Mouse (Mus musculus): ENCODE data around the gene Draxin.
"Not testable (repeated sequence)": the region's sequence is repeated elsewhere in the genome, so short reads cannot be mapped to it uniquely, and the experiment has no call there.

Gene Draxin

GRCm38 (mm10) chr4:148053417-148053920, 77.0 kb downstream of the Draxin start:
- peak; percentile 85 for DNase-seq

- no peak for DNase-seq
Observed at GRCm38 (mm10) chr4:148052976-148053375, 77.5 kb downstream of the Draxin start.

GRCm38 (mm10) chr4:148051886-148052285, 78.6 kb downstream of the Draxin start:
- no peak for DNase-seq

DNA sequence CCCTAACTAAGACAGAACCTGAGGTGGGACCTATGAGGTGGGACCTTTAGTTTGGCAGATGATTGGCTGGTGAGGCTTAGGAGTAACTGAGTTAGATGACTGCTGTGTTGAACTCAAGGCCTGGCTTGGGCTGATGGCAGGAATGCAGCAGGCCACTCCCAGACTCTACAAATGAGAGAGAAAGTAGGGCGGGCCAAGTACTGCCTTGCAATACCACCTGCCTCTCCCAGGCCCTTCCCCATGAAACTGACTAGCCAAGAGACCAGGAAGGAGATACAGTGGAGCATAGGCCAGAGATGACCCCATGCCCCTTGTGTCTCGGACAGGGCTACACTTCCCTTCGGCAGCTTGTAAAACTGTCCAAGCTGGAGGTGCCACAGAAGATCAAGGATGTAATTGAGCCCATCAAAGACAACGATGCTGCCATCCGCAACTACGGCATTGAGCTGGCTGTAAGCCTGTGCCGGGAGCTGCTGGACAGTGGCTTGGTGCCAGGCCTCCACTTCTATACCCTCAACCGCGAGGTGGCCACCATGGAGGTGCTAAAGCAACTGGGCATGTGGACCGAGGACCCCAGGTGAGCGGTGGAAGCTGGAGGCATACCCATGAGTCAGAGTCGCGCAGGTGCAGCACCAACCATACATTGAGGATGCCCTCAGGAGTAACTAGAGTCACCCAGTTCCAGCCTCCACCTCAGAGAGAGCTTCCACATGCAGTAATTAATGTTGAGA, 79.3 kb downstream of the Draxin start:
- no peak for DNase-seq

DNA sequence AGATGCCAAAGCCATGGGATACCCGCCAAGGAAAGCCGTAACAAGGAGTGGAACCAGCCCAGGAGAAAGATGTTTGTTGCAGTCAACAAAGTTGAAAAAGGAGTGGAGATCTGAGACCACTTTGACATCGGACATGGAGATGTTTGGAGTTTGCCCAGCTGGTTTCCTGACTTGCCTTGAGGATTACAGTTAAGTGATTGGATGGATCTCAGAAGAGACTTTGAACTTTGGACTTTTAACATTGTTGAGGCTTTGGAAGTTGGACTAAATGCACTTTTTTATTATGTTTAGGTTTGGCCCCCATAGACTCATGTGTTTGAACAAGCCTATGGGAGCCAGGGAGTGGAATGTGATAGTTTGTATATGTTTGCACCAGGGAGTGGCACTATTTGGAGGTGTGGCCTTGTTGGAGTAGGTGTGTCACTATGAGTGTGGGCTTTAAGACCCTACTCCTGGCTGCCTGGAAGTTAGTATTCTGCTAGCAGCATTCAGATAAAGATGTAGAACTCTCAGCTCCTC, 80.0 kb downstream of the Draxin start:
- not testable (repeated sequence) for DNase-seq
